Mouse (Mus musculus): ENCODE results near the gene Tor1aip1.
A peak's percentile ranks its signal among the peaks of the same experiment; 100 is the strongest.

Tor1aip1 gene

DNA sequence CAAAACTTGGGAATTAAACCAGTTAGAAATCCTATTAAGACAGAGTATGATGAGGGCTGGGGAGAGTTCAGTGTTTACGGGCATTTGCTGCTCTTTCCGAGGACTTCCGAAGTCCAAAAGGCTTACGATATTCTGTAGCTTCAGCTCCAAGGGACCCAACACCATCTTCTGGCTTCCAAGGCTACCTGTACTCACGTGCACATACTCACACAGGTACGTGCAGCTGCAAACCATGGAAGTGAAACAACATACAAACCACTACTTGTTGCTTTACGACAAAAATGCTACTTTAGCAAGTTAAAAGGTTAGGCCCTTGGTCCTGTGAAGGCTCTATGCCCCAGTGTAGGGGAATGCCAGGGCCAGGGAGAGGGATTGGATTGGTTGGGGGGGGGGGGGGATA lies 2.4 kb downstream of the Tor1aip1 start:
- no peak for DNase-seq (ENCODE audit: low spot score in 2 of 2)

- no peak for DNase-seq (ENCODE audit: low spot score in 2 of 2)
Observed at GRCm38 (mm10) chr1:156028340-156028975, 7.8 kb downstream of the Tor1aip1 start.

- DNase-seq (ENCODE audit: low spot score in 2 of 2), result no peak
Observed at GRCm38 (mm10) chr1:156027849-156028248, 8.4 kb downstream of the Tor1aip1 start.

DNA sequence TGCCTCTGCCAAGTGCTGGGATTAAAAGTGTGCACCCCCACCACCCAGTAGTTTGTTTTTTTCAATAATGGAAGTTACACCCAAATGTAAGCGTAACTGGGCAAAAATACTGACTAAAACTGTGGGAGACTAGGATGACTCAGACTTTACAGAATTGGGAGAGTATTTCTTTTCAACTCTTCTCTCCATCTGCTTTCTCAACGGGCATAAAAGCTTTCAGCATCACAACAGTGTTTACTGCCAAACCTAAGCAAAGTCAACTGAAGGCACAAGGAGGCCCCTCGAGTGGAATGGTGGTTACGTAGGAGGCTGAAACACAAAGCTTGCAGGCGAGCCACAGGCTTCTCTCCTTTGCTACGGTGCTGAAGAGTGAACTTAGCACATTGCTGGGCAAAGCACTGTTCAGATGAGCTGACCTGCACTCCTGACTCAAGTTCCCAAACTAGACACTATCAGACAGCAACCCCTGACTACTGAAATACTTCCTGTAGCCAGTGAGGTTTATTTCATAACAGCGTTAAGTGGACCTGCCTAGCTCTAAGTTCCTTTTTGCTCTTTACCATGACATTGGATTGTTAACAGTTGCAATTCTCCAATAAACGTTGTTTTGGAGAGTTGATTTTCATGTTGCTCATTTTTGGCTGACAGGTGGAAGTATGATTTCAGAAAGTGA lies 11.3 kb downstream of the Tor1aip1 start:
- DNase-seq (ENCODE audit: low spot score in 2 of 2), result no peak

- DNase-seq (ENCODE audit: low spot score in 2 of 2), result no peak
Observed at GRCm38 (mm10) chr1:156020402-156020801, 15.9 kb downstream of the Tor1aip1 start.

DNA sequence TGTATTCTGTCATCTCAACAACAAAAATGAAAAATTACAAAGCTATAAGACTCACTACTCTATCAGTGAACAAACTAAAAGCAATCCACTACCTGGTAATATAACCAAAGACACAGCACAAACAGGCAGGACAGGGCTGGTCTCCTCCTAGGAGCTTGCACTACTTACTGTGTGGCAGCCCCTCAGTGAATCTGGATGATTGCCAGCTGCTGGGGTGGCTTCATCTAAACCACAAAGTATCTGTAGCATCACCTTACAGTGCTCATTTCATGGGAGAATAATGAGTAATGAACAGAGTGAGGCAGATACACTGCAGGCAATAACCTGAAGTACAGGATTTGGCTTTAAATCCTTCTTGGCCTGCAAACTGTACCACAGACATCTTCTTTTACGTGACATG lies 16.5 kb downstream of the Tor1aip1 start:
- DNase-seq (ENCODE audit: low spot score in 2 of 2), result no peak

DNA sequence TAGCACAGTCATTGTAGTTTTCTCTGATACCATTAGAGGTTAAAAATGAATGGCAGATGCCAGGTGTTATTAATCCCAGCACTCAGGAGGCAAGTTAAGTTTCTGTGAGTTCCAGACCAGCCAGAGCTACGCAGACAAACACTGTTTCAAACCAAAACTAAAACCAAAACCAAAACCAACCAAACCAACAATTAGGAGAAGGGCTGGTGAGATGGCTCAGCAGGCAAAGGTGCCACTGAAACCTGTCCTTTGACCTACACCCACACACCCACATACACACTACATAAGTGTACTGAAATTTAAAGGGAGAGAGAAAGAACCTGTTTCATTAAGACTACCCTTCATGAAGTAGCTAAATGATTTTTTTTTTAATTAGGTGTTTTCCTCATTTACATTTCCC lies 27.3 kb downstream of the Tor1aip1 start:
- no peak for DNase-seq (ENCODE audit: low spot score in 2 of 2)

DNA sequence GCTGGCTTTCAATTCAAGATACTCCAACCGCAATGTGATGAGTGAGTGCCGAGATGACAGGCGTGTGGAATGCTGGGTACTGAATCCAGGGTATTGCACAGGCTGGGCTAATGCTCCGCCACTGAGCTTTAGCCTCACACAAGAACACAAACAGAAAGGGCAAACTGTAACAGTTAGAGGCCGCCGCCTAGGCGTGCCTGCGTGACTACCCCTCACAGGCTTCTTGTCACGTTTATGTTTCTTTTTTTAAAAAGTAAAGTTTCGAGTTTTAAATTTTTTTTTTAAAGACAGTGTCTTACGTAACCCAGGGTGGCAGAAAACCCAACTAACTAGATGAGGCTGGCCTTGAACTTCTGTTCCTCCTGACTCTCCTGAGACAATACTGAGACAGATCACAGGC lies 30.4 kb downstream of the Tor1aip1 start:
- DNase-seq (ENCODE audit: low spot score in 2 of 2), result no peak

DNA sequence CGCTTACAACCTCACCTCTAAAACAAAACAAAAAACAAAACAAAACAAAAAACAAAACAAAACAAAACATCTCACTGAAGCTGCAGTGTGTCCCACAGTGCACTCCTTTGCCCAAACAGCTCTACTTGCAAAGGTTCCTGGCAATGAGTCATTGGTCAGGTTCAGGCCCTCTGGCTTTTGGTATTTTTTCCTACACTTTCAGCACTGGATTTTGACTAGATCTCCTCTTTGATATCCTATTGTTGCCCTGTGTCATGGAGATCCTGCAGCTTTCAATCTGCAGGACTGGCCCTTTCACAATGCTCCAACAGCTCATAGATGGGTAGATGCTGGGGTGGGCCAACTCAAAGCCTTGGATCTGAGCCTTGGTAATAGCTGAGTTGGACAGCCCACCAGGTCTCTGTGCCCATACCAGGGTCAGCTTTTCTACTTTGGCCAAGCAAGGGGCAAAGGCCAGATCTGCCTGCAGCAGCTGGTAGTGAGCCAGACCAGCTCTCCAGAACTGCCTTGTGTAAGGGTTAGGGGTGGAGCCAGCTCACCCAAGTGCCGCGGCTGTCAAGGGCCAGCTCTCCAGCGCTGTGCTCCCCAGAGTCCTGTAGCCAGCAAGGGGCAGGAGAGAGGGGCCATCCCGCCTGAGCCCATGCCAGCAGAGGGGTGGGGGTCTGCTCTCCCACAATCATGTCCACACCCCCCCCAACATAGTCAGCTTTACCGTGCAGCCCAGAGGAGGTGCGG lies 32.9 kb downstream of the Tor1aip1 start:
- DNase-seq (ENCODE audit: low spot score in 2 of 2), result no peak

- DNase-seq (ENCODE audit: low spot score in 2 of 2), result no peak
Observed at GRCm38 (mm10) chr1:156002366-156002765, 33.9 kb downstream of the Tor1aip1 start.

GRCm38 (mm10) chr1:155995612-155996011 lies 40.7 kb downstream of the Tor1aip1 start:
- DNase-seq (ENCODE audit: low spot score in 2 of 2), result no peak

GRCm38 (mm10) chr1:155994524-155994923 lies 41.8 kb downstream of the Tor1aip1 start:
- DNase-seq (ENCODE audit: low spot score in 2 of 2), result no peak

- DNase-seq (ENCODE audit: low spot score in 2 of 2), result no peak
Observed at GRCm38 (mm10) chr1:155990391-155990790, 45.9 kb downstream of the Tor1aip1 start.

DNA sequence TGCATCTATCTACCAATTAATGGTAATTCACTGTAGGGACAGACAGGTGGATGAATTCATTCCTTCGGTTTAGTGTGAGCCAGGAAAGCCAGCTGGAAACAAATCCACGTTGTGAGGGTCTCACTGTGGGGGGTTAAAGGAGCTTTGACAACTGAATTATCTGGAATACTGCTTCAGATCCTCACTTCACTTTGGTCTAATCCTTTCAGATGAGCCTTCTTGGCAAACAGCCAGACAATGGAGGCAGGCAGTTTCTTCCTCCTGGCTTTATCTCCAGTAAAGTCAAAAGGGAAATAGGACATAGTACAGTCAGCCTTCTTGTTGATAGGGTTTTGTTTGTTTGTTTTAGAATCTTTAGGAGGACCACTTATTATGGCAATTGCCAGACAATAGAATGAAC lies 46.9 kb downstream of the Tor1aip1 start:
- no peak for DNase-seq (ENCODE audit: low spot score in 2 of 2)

- DNase-seq (ENCODE audit: low spot score in 2 of 2), result no peak
Observed at GRCm38 (mm10) chr1:155987625-155988024, 48.7 kb downstream of the Tor1aip1 start.

GRCm38 (mm10) chr1:155974931-155975330 lies 61.3 kb downstream of the Tor1aip1 start:
- no peak for DNase-seq (ENCODE audit: low spot score in 2 of 2)

GRCm38 (mm10) chr1:155973719-155974379 lies 62.4 kb downstream of the Tor1aip1 start:
- DNase-seq (ENCODE audit: low spot score in 2 of 2), result no peak

DNA sequence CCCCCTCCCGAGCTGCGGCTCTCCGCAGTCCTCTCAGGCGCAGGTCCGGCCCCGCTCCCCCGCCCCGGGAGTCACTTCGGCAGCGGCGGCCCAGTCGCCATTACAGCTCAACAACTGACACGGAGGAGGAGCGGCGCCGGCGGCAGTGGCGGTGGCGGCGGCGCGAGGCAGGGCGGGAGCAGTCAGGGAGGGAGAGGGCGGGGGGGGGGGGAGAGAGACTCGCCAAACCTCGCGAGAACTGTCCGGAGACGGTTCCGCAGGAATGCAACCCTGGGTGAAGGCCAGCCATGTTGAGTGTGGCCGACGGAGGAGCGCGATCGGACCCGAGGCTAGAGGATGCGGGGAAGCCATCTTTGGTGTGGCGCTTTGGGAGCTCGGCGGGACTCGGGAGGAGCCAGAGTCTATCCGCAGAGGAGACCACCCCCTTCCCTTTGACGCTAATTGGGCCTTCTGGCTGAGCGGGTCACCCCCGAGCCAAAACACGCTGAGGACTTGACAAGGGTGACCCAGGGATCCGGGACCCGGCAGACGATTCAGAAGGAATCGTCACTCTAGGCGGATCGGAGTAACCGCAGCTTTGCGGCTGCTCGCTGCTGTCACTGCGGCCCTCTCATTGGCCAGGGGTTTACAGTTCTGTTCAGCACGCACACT lies 63.1 kb downstream of the Tor1aip1 start, which contains the start of gene Cep350:
Gene Cep350 (minus strand): TSS at position 188 of the 651 bp plus-strand sequence.
- DNase-seq (ENCODE audit: low spot score in 2 of 2), result peak; percentile 97 to 98

GRCm38 (mm10) chr1:155972146-155973067 lies 63.9 kb downstream of the Tor1aip1 start:
- no peak for DNase-seq (ENCODE audit: low spot score in 2 of 2)

Measured in heart, adult 9 months (tissue).